Comparison of ENCODE assay signal across 16 mouse cellular contexts in genomic region chr4:68085255-68085654, GRCm38 (mm10).
"Had no signal": no experiment of that assay in that cellular context is flagged by ENCODE, and none has a peak within 500 bp of the region (broad histone marks: within the 10 kb centered on the region; RNA-seq: fewer than 3 reads in every experiment).

No protein-coding gene starts in this region.

- H3K4me1 ChIP-seq: neural tube, embryonic 13.5 days; neural tube, embryonic 15.5 days; stomach, embryonic 15.5 days had no signal

- H3K4me3 ChIP-seq: neural tube, embryonic 13.5 days; neural tube, embryonic 15.5 days; stomach, embryonic 15.5 days had no signal

- DNase-seq: retina, postnatal 1 day; right cerebral cortex, adult 18-20 months; right cerebral cortex, postnatal 14 days; right cerebral cortex, postnatal 25 days; right cerebral cortex, postnatal 4 days; spleen, adult 18-20 months; thymus, adult 18-20 months; thymus, adult 2 months; thymus, postnatal 14 days; thymus, postnatal 25 days; thymus, postnatal 36 days; thymus, postnatal 4 days had no signal

- H3K27ac ChIP-seq: neural tube, embryonic 13.5 days; neural tube, embryonic 15.5 days; stomach, embryonic 15.5 days; stomach, postnatal 0 days had no signal
